Mouse (Mus musculus): ENCODE measurements at regions not wholly inside any gene's neighbourhood (a gene's known extent, or its start where the extent isn't known, plus 50 kb on each side); places are given as distances from the start of the nearest gene placed in this dataset.

DNA sequence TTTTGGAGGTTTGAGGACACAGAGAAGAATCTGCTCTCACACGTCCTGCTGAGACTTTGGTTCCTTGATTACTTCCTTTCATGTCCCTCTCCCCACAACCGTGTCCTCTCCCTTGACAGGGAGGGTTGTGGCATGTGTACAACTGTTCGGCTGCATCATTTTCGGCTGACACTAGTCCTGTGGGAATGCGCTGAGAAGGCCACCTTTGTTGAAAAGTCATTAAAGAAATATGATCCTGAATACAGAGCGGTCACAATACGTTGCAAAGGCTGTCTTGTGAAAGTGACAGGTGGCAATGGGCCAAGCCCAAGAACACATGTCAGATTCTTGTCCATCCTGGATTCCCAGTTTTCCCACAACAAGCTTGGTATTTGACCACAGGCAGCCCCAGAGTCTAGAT lies 92.8 kb upstream of the Tut7 start:
- H3K27me3 ChIP-seq (replicated peaks), result no peaks in the 10 kb centered on the region
- no peaks in the 10 kb centered on the region for H3K36me3 ChIP-seq
- no peak overlapping the region for H3K27ac ChIP-seq (ENCODE audit: poor library complexity, severe bottlenecking)
- 79% methylated on average over 7 of the region's 7 CpGs for WGBS
- peaks cover 3% of the 10 kb centered on the region for H3K4me1 ChIP-seq (replicated peaks)
- no peak overlapping the region for H3K4me2 ChIP-seq
- ATAC-seq (ENCODE audit: insufficient number of reproducible peaks, low FRiP score), result no peak
- H3K9ac ChIP-seq, result no peak overlapping the region
- no peak overlapping the region for H3K4me3 ChIP-seq
- H3K9me3 ChIP-seq (replicated peaks), result no peaks in the 10 kb centered on the region

GRCm38 (mm10) chr13:59910179-59911071 lies 87.5 kb upstream of the Tut7 start:
- Histone ChIP-seq H3K27me3 (replicated peaks) (no peaks in the 10 kb centered on the region), H3K9ac (no peak overlapping the region), H3K9me3 (replicated peaks) (peaks cover 17% of the 10 kb centered on the region; the same call in 1 of the 2 replicates), H3K4me1 (replicated peaks) (peaks cover 10% of the 10 kb centered on the region), H3K4me3 (no peak overlapping the region), H3K4me2 (peak overlapping the region; percentile 31; the same call in 1 of the 2 replicates), H3K36me3 (no peaks in the 10 kb centered on the region), H3K27ac (ENCODE audit: poor library complexity, severe bottlenecking) (no peak overlapping the region; the same call in 1 of the 2 replicates)
- no peak for ATAC-seq (ENCODE audit: insufficient number of reproducible peaks, low FRiP score)
- WGBS, result 45% methylated on average over 8 of the region's 8 CpGs

DNA sequence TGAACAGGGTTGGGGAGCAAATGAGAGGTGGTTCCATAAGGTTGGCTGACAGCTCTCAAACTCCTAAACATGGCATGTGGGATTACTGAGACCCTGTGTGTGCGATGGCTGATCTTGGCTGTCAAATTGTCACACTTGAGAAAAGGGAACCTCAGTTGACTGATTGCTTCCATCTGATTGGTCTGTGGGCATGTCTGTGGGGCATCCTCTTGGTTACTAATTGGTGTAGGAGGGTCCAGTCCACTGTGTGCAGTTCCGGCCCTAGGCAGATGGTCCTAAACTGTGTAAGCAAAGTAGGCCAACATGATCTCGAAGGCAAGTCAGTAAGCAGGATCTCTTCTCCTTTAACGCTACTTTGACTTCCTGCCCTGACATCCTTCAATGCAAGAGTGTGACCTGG lies 86.5 kb upstream of the Tut7 start:
- no peak for ATAC-seq (ENCODE audit: insufficient number of reproducible peaks, low FRiP score)
- Histone ChIP-seq H3K9me3 (replicated peaks) (peaks cover 17% of the 10 kb centered on the region; the same call in 1 of the 2 replicates), H3K36me3 (no peaks in the 10 kb centered on the region), H3K27me3 (replicated peaks) (no peaks in the 10 kb centered on the region), H3K4me3 (no peak overlapping the region), H3K4me1 (replicated peaks) (peaks cover 10% of the 10 kb centered on the region), H3K4me2 (no peak overlapping the region), H3K27ac (ENCODE audit: poor library complexity, severe bottlenecking) (no peak overlapping the region), H3K9ac (no peak overlapping the region)
- WGBS, result 82% methylated on average over 4 of the region's 4 CpGs

DNA sequence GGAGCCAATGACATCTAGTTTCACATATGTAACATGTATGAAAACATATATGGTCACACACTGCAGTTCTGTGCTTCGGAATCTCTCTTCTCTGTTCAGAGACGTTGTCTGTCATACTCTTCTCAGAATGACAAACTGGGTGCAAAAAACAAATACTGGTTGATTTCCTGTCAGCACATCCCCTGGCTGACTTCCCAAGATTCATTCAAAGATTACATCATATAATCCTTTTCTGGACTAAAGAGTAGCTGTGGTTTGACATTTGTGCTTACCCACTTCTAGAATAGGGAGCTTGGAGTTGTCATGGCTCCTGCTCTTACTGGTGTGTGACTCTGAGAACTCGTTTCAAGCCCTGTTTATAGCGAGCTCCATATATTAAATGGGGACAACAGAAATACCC lies 85.8 kb upstream of the Tut7 start:
- Histone ChIP-seq H3K9me3 (replicated peaks) (peaks cover 17% of the 10 kb centered on the region; the same call in 1 of the 2 replicates), H3K27ac (ENCODE audit: poor library complexity, severe bottlenecking) (no peak overlapping the region), H3K4me3 (no peak overlapping the region), H3K27me3 (replicated peaks) (no peaks in the 10 kb centered on the region), H3K9ac (no peak overlapping the region), H3K36me3 (no peaks in the 10 kb centered on the region), H3K4me2 (no peak overlapping the region), H3K4me1 (replicated peaks) (peaks cover 10% of the 10 kb centered on the region)
- ATAC-seq (ENCODE audit: insufficient number of reproducible peaks, low FRiP score), result no peak
- WGBS, result 92% methylated on average over 4 of the region's 4 CpGs

DNA sequence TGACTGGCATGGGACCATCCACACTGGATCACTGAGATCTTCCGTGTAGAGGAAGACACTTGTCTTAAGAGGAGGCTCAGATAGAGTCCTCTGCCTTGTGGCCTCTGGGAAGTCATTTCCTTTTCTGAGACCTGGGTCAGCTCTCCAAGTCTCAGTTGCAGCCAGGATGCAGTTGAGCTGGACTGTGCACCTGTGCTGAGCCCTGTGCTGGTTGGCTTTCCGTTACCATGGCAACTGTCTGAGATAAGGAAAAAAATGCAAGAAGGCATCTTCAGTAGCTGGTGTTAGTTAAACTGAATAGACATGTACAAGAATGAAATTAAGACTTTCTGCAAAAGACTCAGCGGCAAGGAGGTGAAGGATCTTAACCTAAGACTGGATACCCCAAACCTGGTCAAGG lies 82.5 kb upstream of the Tut7 start:
- Histone ChIP-seq H3K9me3 (replicated peaks) (peaks cover 17% of the 10 kb centered on the region; the same call in 1 of the 2 replicates), H3K27me3 (replicated peaks) (no peaks in the 10 kb centered on the region), H3K27ac (ENCODE audit: poor library complexity, severe bottlenecking) (no peak overlapping the region), H3K4me1 (replicated peaks) (peaks cover 4% of the 10 kb centered on the region; the same call in 1 of the 2 replicates), H3K9ac (no peak overlapping the region), H3K4me3 (no peak overlapping the region), H3K4me2 (no peak overlapping the region), H3K36me3 (no peaks in the 10 kb centered on the region)
- WGBS, result 76% methylated on average over 3 of the region's 3 CpGs
- ATAC-seq (ENCODE audit: insufficient number of reproducible peaks, low FRiP score), result no peak

GRCm38 (mm10) chr13:59904415-59904814 lies 81.5 kb upstream of the Tut7 start:
- H3K27me3 ChIP-seq (replicated peaks), result no peaks in the 10 kb centered on the region
- no peak overlapping the region for H3K27ac ChIP-seq (ENCODE audit: poor library complexity, severe bottlenecking)
- H3K4me3 ChIP-seq, result no peak overlapping the region
- H3K4me2 ChIP-seq, result no peak overlapping the region
- ATAC-seq (ENCODE audit: insufficient number of reproducible peaks, low FRiP score), result no peak
- H3K9me3 ChIP-seq (replicated peaks), result peaks cover 17% of the 10 kb centered on the region; the same call in 1 of the 2 replicates
- no peaks in the 10 kb centered on the region for H3K36me3 ChIP-seq
- 62% methylated on average over 1 of the region's 1 CpGs for whole genome bisulfite sequencing
- no peaks in the 10 kb centered on the region for H3K4me1 ChIP-seq (replicated peaks)
- H3K9ac ChIP-seq, result no peak overlapping the region

DNA sequence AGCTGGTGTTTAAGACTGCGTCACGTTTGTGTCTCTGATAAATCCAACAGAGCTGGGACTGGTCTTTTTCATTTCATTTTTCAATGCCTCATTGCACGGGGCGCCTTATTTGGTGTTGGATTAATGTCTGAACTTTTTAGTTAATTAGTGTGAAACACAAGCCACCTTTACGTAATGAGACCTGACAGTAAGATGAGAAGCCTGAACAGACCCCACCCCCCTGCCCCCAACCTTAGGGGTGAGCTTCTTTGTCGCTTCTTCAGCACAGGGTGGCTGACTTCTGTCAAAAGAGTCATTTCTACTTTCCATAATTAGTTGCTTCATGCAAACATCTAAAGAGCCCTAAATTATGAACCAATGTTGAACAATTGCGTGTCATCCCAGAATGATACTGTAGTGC lies 76.6 kb upstream of the Tut7 start:
- H3K4me3 ChIP-seq, result no peak overlapping the region
- 73% methylated on average over 7 of the region's 7 CpGs for WGBS
- no peaks in the 10 kb centered on the region for H3K36me3 ChIP-seq
- no peaks in the 10 kb centered on the region for H3K9me3 ChIP-seq (replicated peaks)
- H3K9ac ChIP-seq, result no peak overlapping the region
- H3K27me3 ChIP-seq (replicated peaks), result no peaks in the 10 kb centered on the region
- H3K4me2 ChIP-seq, result no peak overlapping the region
- no peak overlapping the region for H3K27ac ChIP-seq (ENCODE audit: poor library complexity, severe bottlenecking)
- ATAC-seq (ENCODE audit: insufficient number of reproducible peaks, low FRiP score), result no peak
- H3K4me1 ChIP-seq (replicated peaks), result no peaks in the 10 kb centered on the region

DNA sequence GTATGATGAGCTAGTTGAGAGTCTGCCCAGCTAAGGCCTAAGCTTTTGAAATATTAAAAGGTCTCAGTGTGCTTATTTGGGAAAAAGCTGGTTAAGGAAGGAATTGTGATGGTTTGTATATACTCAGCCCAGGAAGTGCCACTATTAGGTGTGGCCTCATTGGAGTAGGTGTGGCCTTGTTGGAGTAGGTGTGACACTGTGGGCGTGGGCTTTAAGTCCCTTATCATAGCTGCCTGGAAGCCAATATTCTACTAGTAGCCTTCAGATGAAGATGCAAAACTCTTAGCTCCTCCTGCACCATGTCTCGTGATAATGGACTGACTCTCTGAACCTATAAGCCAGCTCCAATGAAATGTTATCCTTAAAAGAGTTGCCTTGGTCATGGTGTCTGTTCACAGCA lies 72.8 kb upstream of the Tut7 start:
- ATAC-seq (ENCODE audit: insufficient number of reproducible peaks, low FRiP score), result no peak
- Histone ChIP-seq H3K4me3 (no peak overlapping the region), H3K27ac (ENCODE audit: poor library complexity, severe bottlenecking) (no peak overlapping the region), H3K36me3 (no peaks in the 10 kb centered on the region), H3K4me2 (no peak overlapping the region), H3K9ac (no peak overlapping the region), H3K27me3 (replicated peaks) (no peaks in the 10 kb centered on the region), H3K4me1 (replicated peaks) (peaks cover 23% of the 10 kb centered on the region), H3K9me3 (replicated peaks) (no peaks in the 10 kb centered on the region)
- WGBS, result 87% methylated on average over 2 of the region's 2 CpGs

- Histone ChIP-seq H3K9ac (no peak overlapping the region), H3K9me3 (replicated peaks) (no peaks in the 10 kb centered on the region), H3K4me3 (no peak overlapping the region), H3K27ac (ENCODE audit: poor library complexity, severe bottlenecking) (no peak overlapping the region), H3K4me2 (no peak overlapping the region), H3K4me1 (replicated peaks) (peaks cover 33% of the 10 kb centered on the region), H3K27me3 (replicated peaks) (no peaks in the 10 kb centered on the region), H3K36me3 (no peaks in the 10 kb centered on the region)
- no peak for ATAC-seq (ENCODE audit: insufficient number of reproducible peaks, low FRiP score)
- 51% methylated on average over 5 of the region's 5 CpGs for WGBS
Measured at GRCm38 (mm10) chr13:59894094-59894493, 71.1 kb upstream of the Tut7 start.

- H3K27ac ChIP-seq (ENCODE audit: poor library complexity, severe bottlenecking), result no peak overlapping the region
- H3K4me3 ChIP-seq, result no peak overlapping the region
- H3K36me3 ChIP-seq, result no peaks in the 10 kb centered on the region
- no peak overlapping the region for H3K4me2 ChIP-seq
- no peaks in the 10 kb centered on the region for H3K9me3 ChIP-seq (replicated peaks)
- H3K4me1 ChIP-seq (replicated peaks), result peaks cover 35% of the 10 kb centered on the region
- no peaks in the 10 kb centered on the region for H3K27me3 ChIP-seq (replicated peaks)
- ATAC-seq (ENCODE audit: insufficient number of reproducible peaks, low FRiP score), result no peak
- WGBS, result 53% methylated on average over 8 of the region's 8 CpGs
- H3K9ac ChIP-seq, result no peak overlapping the region
Measured at GRCm38 (mm10) chr13:59892961-59893360, 70.0 kb upstream of the Tut7 start.

DNA sequence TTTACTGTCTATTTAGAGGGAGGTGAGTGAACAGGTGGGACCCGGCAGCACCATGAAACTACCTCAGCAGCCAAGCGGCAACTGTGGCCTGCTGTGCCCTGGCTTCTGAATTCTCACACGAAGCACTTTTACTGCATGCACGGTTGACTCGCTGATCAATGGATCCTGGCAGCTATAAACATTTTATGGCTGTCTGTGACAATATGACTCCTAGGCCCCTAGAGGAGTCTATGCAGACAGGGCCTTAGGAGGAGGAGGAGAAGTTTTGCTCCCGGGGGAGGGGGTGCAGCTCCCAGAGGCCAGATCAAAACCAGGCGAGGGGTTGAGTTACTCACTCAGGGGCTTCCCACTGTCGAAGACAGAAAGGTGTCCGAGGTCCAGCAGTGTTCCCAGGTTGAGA lies 69.4 kb upstream of the Tut7 start:
- H3K36me3 ChIP-seq, result no peaks in the 10 kb centered on the region
- H3K27ac ChIP-seq (ENCODE audit: poor library complexity, severe bottlenecking), result peak overlapping the region; percentile 3; the same call in 1 of the 2 replicates
- H3K27me3 ChIP-seq (replicated peaks), result no peaks in the 10 kb centered on the region
- ATAC-seq (ENCODE audit: insufficient number of reproducible peaks, low FRiP score), result no peak
- no peaks in the 10 kb centered on the region for H3K9me3 ChIP-seq (replicated peaks)
- H3K4me2 ChIP-seq, result no peak overlapping the region
- H3K4me1 ChIP-seq (replicated peaks), result peaks cover 41% of the 10 kb centered on the region
- no peak overlapping the region for H3K4me3 ChIP-seq
- 42% methylated on average over 9 of the region's 9 CpGs for WGBS
- no peak overlapping the region for H3K9ac ChIP-seq
